Mouse (Mus musculus) forebrain, embryonic 15.5 days (tissue): ENCODE measurements around the gene Erich2. TPM values are rescaled to one million over a fixed set of nuclear protein-coding genes. Genes with fewer than 3 reads are reported as not detected.
"Not testable (repeated sequence)": the region's sequence is repeated elsewhere in the genome, so short reads cannot be mapped to it uniquely, and the experiment has no call there.

ENCODE experiments used
- ATAC-seq: fragments of 200-750 bp; cut with Nextera tagmentation; replicated peaks from 2 replicates; pipeline ENCODE4 v1.8.0; 2017; ENCODE audit warnings: mild to moderate bottlenecking, moderate TSS enrichment, moderate library complexity
- H3K27ac ChIP-seq: fragments of 300-500 bp; sonication (generic); replicated peaks from 2 replicates; pipeline ENCODE4 v1.5.1; 2015; ENCODE audit warnings: mild to moderate bottlenecking, inconsistent platforms
- H3K27me3 ChIP-seq: fragments of 300-500 bp; sonication (generic); 2 replicates; pipeline ENCODE4 v1.6.1; 2015; ENCODE audit warnings: inconsistent platforms
- H3K36me3 ChIP-seq: fragments of 300-500 bp; sonication (generic); 2 replicates; pipeline ENCODE4 v1.6.1; 2015; ENCODE audit warnings: mild to moderate bottlenecking, inconsistent platforms
- H3K4me1 ChIP-seq: fragments of 300-500 bp; sonication (generic); 2 replicates; pipeline ENCODE4 v1.6.1; 2015; ENCODE audit warnings: inconsistent platforms
- H3K4me2 ChIP-seq: fragments of 300-500 bp; sonication (generic); replicated peaks from 2 replicates; pipeline ENCODE4 v1.6.1; 2015; ENCODE audit warnings: mild to moderate bottlenecking, inconsistent platforms
- H3K4me3 ChIP-seq: fragments of 300-500 bp; sonication (generic); 2 replicates; pipeline ENCODE4 v1.5.1; 2015; ENCODE audit warnings: mild to moderate bottlenecking, inconsistent platforms
- H3K9ac ChIP-seq: fragments of 300-500 bp; sonication (generic); replicated peaks from 2 replicates; pipeline ENCODE4 v1.6.1; 2015; ENCODE audit warnings: mild to moderate bottlenecking, inconsistent platforms
- H3K9me3 ChIP-seq: fragments of 300-500 bp; sonication (generic); 2 replicates; pipeline ENCODE4 v1.6.1; 2016; ENCODE audit warnings: inconsistent platforms
- WGBS: fragments of 180-500 bp; shearing (Covaris S2); methylation state at CpG from one replicate; pipeline ENCODE4 v1.1.7; 2015; ENCODE audit warnings: mixed read lengths; 5-methylcytosine and 5-hydroxymethylcytosine counted together
- polyA plus RNA-seq: library from polyadenylated mRNA; unstranded; fragments of >200 nt; fragmentation: Nextera tagmentation; extraction: Ambion mirVana; gene quantifications from 2 replicates; pipeline ENCODE4 v1.2.1, GENCODE M21; 2015

The Erich2 gene
- 2.0 and 2.4 TPM in 2 replicates for polyA plus RNA-seq

DNA sequence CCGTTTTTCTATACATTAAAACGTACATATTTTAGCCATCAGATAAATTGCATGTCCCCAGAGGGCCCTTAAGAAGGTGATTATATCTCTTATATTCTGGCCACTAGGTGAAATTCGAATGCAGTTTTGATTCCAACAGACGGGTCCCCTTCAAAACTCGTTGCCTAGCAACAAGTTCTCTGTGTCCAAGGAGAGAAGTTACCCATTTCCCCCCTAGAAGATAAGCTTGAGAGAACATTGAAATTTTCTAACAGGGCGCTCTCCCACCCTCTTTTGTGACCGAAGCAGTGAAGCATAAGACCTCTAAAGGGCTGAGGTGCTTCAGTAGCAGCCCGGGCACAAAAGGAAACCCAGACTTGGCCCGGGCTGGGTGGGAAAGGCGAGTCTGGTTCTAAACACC, at the start of gene Erich2:
Erich2 (plus strand) TSS at position 324 of the 400 bp plus-strand sequence.
- Histone ChIP-seq H3K9ac (peak within 1 kb of the TSS; percentile 50), H3K27me3 (peaks cover 10% of the 10 kb centered on the region; the same call in 1 of the 2 replicates), H3K4me2 (peak within 1 kb of the TSS; percentile 93), H3K9me3 (no peaks in the 10 kb centered on the region), H3K4me3 (peak within 1 kb of the TSS; percentile 56), H3K27ac (no peak within 1 kb of the TSS), H3K4me1 (peaks cover 10% of the 10 kb centered on the region), H3K36me3 (no peaks in the 10 kb centered on the region)
- WGBS = 9% methylated on average over 10 of the region's 10 CpGs
- no peak for ATAC-seq

DNA sequence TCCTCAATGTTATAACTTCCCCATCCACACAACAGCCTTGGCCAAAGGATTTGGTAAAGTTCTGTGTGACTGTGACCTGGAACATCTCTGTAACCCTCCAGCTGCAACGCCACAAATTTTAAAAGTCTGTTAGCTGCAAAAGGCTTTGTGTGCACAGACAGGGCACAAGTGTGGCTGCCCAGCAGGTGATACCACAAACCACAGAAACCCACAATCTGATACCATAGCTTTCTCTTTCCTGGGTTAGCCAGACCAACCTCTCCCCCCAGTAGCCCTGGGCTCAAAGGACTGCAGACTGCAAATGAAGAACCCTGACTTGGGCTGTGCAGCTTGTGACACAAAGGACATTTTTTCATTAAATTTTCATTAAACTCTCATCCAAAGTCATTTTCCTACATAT, 45.0 kb upstream of the Erich2 start:
- ATAC-seq = no peak
- 83% methylated on average over 1 of the region's 1 CpGs for WGBS
- Histone ChIP-seq H3K27me3 (no peaks in the 10 kb centered on the region; the same call in 1 of the 2 replicates), H3K27ac (no peak overlapping the region), H3K36me3 (no peaks in the 10 kb centered on the region), H3K9ac (no peak overlapping the region), H3K4me3 (no peak overlapping the region), H3K9me3 (no peaks in the 10 kb centered on the region), H3K4me1 (no peaks in the 10 kb centered on the region), H3K4me2 (no peak overlapping the region)

DNA sequence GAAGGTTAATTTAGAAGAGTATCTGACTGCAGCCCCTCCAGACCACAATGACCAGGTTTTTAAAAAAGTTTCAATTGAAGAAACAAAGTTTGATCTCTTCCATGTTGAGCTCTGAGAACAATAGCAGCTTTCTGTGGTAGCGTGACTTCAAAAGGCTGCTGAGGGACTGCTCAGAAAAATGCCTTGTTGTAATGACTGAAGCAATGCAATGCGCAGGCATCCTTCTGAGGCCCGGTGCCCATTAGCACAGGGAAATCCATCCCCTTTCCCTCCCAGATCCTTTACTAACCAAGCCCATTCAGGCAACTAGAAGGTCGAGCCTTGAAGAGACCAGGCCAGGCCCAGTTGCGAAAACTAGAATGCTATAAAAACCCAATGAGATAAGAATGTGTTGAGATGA, 37.5 kb upstream of the Erich2 start:
- Histone ChIP-seq H3K4me3 (no peak overlapping the region), H3K9me3 (no peaks in the 10 kb centered on the region), H3K4me1 (peaks cover 36% of the 10 kb centered on the region), H3K4me2 (no peak overlapping the region), H3K27me3 (peaks cover 61% of the 10 kb centered on the region), H3K36me3 (no peaks in the 10 kb centered on the region), H3K9ac (no peak overlapping the region), H3K27ac (no peak overlapping the region)
- 11% methylated on average over 5 of the region's 5 CpGs for WGBS
- no peak for ATAC-seq

DNA sequence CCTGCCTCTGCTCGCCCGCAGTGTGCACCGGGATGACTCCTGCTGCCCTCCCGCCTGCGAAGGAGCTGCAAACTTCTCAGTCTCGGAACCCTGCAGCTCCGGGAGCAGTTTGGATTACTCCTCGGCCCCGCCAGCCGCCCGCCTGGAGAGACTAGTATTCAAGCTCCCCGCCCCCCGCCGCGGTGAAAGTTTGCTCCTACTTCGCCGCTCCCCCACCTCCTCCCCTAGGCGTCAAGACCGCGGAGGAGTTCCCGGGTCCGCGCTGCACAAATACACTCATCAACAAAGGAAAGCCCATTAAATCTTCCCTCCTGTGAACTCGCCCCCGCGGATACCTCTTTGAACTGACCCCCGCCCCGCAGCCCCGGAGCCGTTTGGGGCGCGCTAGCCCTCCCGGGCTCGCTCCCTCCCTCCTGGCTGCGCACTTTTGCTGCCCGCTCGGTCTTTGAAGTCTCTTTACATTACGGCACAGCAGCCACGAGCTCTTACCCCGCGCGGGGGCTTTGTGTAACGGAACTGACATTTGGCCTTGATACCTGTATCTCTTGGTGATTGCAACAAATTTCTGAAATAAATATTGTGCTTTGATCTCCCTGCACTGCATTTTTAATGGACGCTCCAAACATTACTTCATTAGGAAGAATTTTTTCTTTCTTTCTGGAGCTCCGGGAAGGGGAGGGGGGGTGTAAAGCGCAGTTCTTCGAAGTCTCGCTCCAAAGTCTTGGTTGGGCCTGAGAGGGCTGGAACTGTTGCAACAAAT, 36.6 kb upstream of the Erich2 start:
- under 1% methylated on average over 48 of the region's 48 CpGs for WGBS
- no peak for ATAC-seq

GRCm38 (mm10) chr2:70497715-70498318, 10.8 kb upstream of the Erich2 start:
- H3K4me1 ChIP-seq = no peaks in the 10 kb centered on the region
- WGBS = 48% methylated on average over 13 of the region's 13 CpGs
- no peak overlapping the region for H3K27ac ChIP-seq
- H3K36me3 ChIP-seq = no peaks in the 10 kb centered on the region
- no peak overlapping the region for H3K4me3 ChIP-seq
- H3K4me2 ChIP-seq = no peak overlapping the region
- no peak for ATAC-seq
- no peaks in the 10 kb centered on the region for H3K27me3 ChIP-seq
- H3K9ac ChIP-seq = no peak overlapping the region
- H3K9me3 ChIP-seq = no peaks in the 10 kb centered on the region

More for the DNA sequence above, 36.6 kb upstream of the Erich2 start:
- H3K27ac ChIP-seq = no peak overlapping the region
- H3K4me1 ChIP-seq = peaks cover 45% of the 10 kb centered on the region
- H3K27me3 ChIP-seq = peaks cover 70% of the 10 kb centered on the region
- H3K4me2 ChIP-seq = peak overlapping the region; percentile 68
- peak overlapping the region; percentile 25 for H3K9ac ChIP-seq
- H3K4me3 ChIP-seq = peak overlapping the region; percentile 36
- H3K36me3 ChIP-seq = no peaks in the 10 kb centered on the region
- H3K9me3 ChIP-seq = no peaks in the 10 kb centered on the region

GRCm38 (mm10) chr2:70503436-70503835, 5.2 kb upstream of the Erich2 start:
- no peak for ATAC-seq
- Histone ChIP-seq H3K36me3 (no peaks in the 10 kb centered on the region), H3K27me3 (peaks cover 10% of the 10 kb centered on the region; the same call in 1 of the 2 replicates), H3K4me3 (no peak overlapping the region), H3K27ac (no peak overlapping the region), H3K9me3 (no peaks in the 10 kb centered on the region), H3K9ac (no peak overlapping the region), H3K4me2 (no peak overlapping the region), H3K4me1 (peaks cover 1% of the 10 kb centered on the region)
- WGBS = 80% methylated on average over 10 of the region's 10 CpGs

GRCm38 (mm10) chr2:70505229-70505628, 3.4 kb upstream of the Erich2 start:
- WGBS = 48% methylated on average over 1 of the region's 1 CpGs
- no peaks in the 10 kb centered on the region for H3K36me3 ChIP-seq
- no peak overlapping the region for H3K27ac ChIP-seq
- peaks cover 10% of the 10 kb centered on the region; the same call in 1 of the 2 replicates for H3K27me3 ChIP-seq
- no peak overlapping the region for H3K4me2 ChIP-seq
- peaks cover 10% of the 10 kb centered on the region for H3K4me1 ChIP-seq
- H3K4me3 ChIP-seq = no peak overlapping the region
- no peak overlapping the region for H3K9ac ChIP-seq
- no peak for ATAC-seq
- H3K9me3 ChIP-seq = no peaks in the 10 kb centered on the region

DNA sequence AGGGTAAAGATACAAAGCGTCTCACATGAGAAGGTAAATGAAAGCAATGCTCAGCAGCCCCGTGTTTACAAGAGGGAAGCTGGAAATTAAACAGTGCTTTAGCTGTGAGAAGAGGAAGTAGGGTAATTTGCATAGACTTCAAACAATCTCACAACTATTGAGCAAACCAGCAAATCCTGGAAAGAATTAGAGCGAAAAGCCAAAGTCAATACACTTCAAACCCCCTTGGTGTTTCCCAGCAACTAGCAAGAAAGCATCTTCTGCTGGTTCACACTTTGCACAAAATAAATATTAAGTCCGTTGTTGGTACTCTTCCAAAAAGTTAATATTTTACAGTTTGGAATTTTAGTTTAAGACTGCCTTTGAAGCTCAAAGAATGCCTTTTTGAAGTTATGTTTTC, 2.7 kb upstream of the Erich2 start:
- H3K36me3 ChIP-seq = no peaks in the 10 kb centered on the region
- ATAC-seq = no peak
- no peak overlapping the region for H3K4me2 ChIP-seq
- H3K27ac ChIP-seq = no peak overlapping the region
- H3K9ac ChIP-seq = no peak overlapping the region
- peaks cover 10% of the 10 kb centered on the region; the same call in 1 of the 2 replicates for H3K27me3 ChIP-seq
- whole genome bisulfite sequencing = 43% methylated on average over 4 of the region's 4 CpGs
- H3K4me1 ChIP-seq = peaks cover 10% of the 10 kb centered on the region
- H3K4me3 ChIP-seq = no peak overlapping the region
- H3K9me3 ChIP-seq = no peaks in the 10 kb centered on the region

DNA sequence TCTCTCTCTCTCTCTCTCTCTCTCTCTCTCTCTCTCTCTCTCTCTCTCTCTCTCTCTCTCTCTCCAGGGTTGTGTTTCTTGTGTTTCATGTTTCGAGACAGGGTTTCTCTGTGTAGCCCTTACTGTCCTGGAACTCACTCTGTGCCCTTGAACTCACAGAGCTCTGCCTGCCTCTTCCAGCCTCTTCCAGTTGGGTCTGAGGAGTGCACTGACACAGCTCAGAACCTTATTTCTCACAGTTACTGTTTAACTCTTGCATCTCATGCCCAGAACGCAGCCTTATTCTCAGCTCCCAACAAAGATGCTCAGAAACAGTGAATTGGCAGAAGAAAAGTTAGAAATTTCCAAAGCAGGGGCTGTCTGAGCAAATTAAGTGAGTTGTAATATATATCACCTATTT, 2.2 kb upstream of the Erich2 start:
- no peak for ATAC-seq
- H3K9me3 ChIP-seq = no peaks in the 10 kb centered on the region
- no peak overlapping the region for H3K4me3 ChIP-seq
- H3K36me3 ChIP-seq = no peaks in the 10 kb centered on the region
- H3K9ac ChIP-seq = no peak overlapping the region
- 69% methylated on average over 2 of the region's 2 CpGs for WGBS
- peaks cover 10% of the 10 kb centered on the region; the same call in 1 of the 2 replicates for H3K27me3 ChIP-seq
- no peak overlapping the region for H3K4me2 ChIP-seq
- peaks cover 10% of the 10 kb centered on the region for H3K4me1 ChIP-seq
- no peak overlapping the region for H3K27ac ChIP-seq

- Histone ChIP-seq H3K27me3 (peaks cover 10% of the 10 kb centered on the region; the same call in 1 of the 2 replicates), H3K4me2 (peak overlapping the region; percentile 93), H3K4me3 (peak overlapping the region; percentile 56), H3K4me1 (peaks cover 10% of the 10 kb centered on the region), H3K9me3 (no peaks in the 10 kb centered on the region), H3K9ac (peak overlapping the region; percentile 50), H3K27ac (no peak overlapping the region), H3K36me3 (no peaks in the 10 kb centered on the region)
- under 1% methylated on average over 50 of the region's 56 CpGs for WGBS
- peak; percentile 94 for ATAC-seq
These were observed 508 bp downstream of the Erich2 start for GRCm38 (mm10) chr2:70509021-70509632.

DNA sequence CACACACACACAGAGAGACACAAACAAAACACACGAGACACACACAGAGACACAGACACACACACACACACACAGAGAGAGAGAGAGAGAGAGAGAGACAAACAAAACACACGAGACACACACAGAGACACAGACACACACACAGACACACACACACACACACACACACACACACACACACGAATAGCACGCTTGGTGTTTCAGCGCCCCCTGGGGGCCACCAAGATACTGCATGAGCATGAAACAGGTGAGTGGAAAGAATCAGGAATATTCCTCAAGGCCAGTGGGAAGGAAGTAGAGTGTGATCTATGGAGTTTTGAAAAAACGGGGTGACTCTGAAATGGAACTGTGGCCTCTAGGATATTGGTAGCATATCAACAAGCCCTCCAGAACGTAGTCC, 29.7 kb downstream of the Erich2 start:
- not testable (repeated sequence) for H3K4me1 ChIP-seq, H3K9ac ChIP-seq, H3K27me3 ChIP-seq, H3K36me3 ChIP-seq, H3K9me3 ChIP-seq, H3K27ac ChIP-seq, H3K4me2 ChIP-seq, ATAC-seq, H3K4me3 ChIP-seq
- 35% methylated on average over 7 of the region's 7 CpGs for WGBS

DNA sequence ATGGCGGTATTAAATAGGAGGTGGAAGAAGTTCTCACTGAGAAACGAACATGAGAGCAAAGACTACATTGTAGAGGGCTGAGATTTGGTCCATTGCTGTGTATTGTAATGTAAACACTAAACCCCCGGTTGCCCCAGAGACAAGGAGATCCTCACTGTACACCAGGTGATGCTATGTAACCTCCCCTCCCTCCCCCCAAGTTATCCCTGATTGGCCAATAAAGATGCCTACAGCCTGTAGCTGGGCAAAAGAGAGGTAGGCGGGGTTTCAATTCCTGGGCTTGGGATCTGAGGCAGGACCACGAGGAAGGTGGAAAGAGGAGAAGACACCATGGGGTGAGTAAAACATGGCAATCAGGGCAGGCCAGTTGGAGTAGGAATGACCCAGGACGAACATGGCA, 42.1 kb downstream of the Erich2 start:
- no peak overlapping the region for H3K27ac ChIP-seq
- no peak for ATAC-seq
- 70% methylated on average over 6 of the region's 6 CpGs for WGBS
- no peak overlapping the region for H3K9ac ChIP-seq
- H3K4me3 ChIP-seq = no peak overlapping the region
- no peaks in the 10 kb centered on the region for H3K4me1 ChIP-seq
- H3K4me2 ChIP-seq = no peak overlapping the region
- no peaks in the 10 kb centered on the region for H3K27me3 ChIP-seq
- no peaks in the 10 kb centered on the region for H3K36me3 ChIP-seq
- H3K9me3 ChIP-seq = no peaks in the 10 kb centered on the region
